Mouse (Mus musculus): ENCODE data around the gene Prpf6. TPM values are rescaled to one million over a fixed set of nuclear protein-coding genes. Genes with fewer than 3 reads are reported as not detected.

The Prpf6 gene
- polyA plus RNA-seq, 1 experiment from 2014 or later: 80.5 TPM

GRCm38 (mm10) chr2:181572921-181573920 is 18.4 kb upstream of the Prpf6 start:
- peaks cover 3% of the 10 kb centered on the region; the same call in 1 of the 2 replicates for H3K4me1 ChIP-seq

GRCm38 (mm10) chr2:181573961-181574360 is 17.7 kb upstream of the Prpf6 start:
- 91% methylated on average over 9 of the region's 9 CpGs for WGBS
- peak; percentile 22 for DNase-seq (ENCODE audit: low spot score)
- Histone ChIP-seq H3K4me3 (no peak overlapping the region), H3K9me3 (replicated peaks) (no peaks in the 10 kb centered on the region), H3K27me3 (ENCODE audit: low read depth, poor library complexity, severe bottlenecking) (no peaks in the 10 kb centered on the region), H3K4me1 (peaks cover 3% of the 10 kb centered on the region; the same call in 1 of the 2 replicates), H3K36me3 (peaks cover 20% of the 10 kb centered on the region), H3K27ac (no peak overlapping the region)

More at GRCm38 (mm10) chr2:181572921-181573920, 18.4 kb upstream of the Prpf6 start:
- H3K4me3 ChIP-seq: no peak overlapping the region
- 93% methylated on average over 15 of the region's 15 CpGs for WGBS
- no peak for DNase-seq (ENCODE audit: low spot score)
- H3K27me3 ChIP-seq (ENCODE audit: low read depth, poor library complexity, severe bottlenecking): no peaks in the 10 kb centered on the region
- H3K9me3 ChIP-seq (replicated peaks): no peaks in the 10 kb centered on the region
- H3K27ac ChIP-seq: no peak overlapping the region
- H3K36me3 ChIP-seq: peaks cover 20% of the 10 kb centered on the region

GRCm38 (mm10) chr2:181574921-181575545 is 16.6 kb upstream of the Prpf6 start:
- peak; percentile 15 for DNase-seq (ENCODE audit: low spot score)
- Histone ChIP-seq H3K4me3 (no peak overlapping the region), H3K9me3 (replicated peaks) (no peaks in the 10 kb centered on the region), H3K4me1 (peaks cover 8% of the 10 kb centered on the region), H3K27me3 (ENCODE audit: low read depth, poor library complexity, severe bottlenecking) (no peaks in the 10 kb centered on the region), H3K36me3 (peaks cover 20% of the 10 kb centered on the region), H3K27ac (no peak overlapping the region)
- WGBS: 94% methylated on average over 7 of the region's 7 CpGs

GRCm38 (mm10) chr2:181576613-181577012 is 15.1 kb upstream of the Prpf6 start:
- WGBS: 93% methylated on average over 2 of the region's 2 CpGs
- Histone ChIP-seq H3K9me3 (replicated peaks) (no peaks in the 10 kb centered on the region), H3K36me3 (peaks cover 20% of the 10 kb centered on the region), H3K4me3 (no peak overlapping the region), H3K27me3 (ENCODE audit: low read depth, poor library complexity, severe bottlenecking) (no peaks in the 10 kb centered on the region), H3K4me1 (peaks cover 20% of the 10 kb centered on the region), H3K27ac (no peak overlapping the region)
- DNase-seq (ENCODE audit: low spot score): peak; percentile 19

GRCm38 (mm10) chr2:181577126-181577525 is 14.5 kb upstream of the Prpf6 start:
- no peaks in the 10 kb centered on the region for H3K27me3 ChIP-seq (ENCODE audit: low read depth, poor library complexity, severe bottlenecking)
- H3K27ac ChIP-seq: no peak overlapping the region
- WGBS: 71% methylated on average over 2 of the region's 2 CpGs
- peaks cover 22% of the 10 kb centered on the region for H3K4me1 ChIP-seq
- peak; percentile 18 for DNase-seq (ENCODE audit: low spot score)
- no peak overlapping the region for H3K4me3 ChIP-seq
- H3K9me3 ChIP-seq (replicated peaks): no peaks in the 10 kb centered on the region
- H3K36me3 ChIP-seq: peaks cover 20% of the 10 kb centered on the region

GRCm38 (mm10) chr2:181577981-181578581 is 13.6 kb upstream of the Prpf6 start:
- DNase-seq (ENCODE audit: low spot score): peak; percentile 23
- Histone ChIP-seq H3K4me3 (no peak overlapping the region), H3K27ac (no peak overlapping the region), H3K4me1 (peaks cover 22% of the 10 kb centered on the region), H3K9me3 (replicated peaks) (no peaks in the 10 kb centered on the region), H3K27me3 (ENCODE audit: low read depth, poor library complexity, severe bottlenecking) (no peaks in the 10 kb centered on the region), H3K36me3 (peaks cover 19% of the 10 kb centered on the region)
- 87% methylated on average over 7 of the region's 7 CpGs for WGBS

GRCm38 (mm10) chr2:181578790-181579618 is 12.7 kb upstream of the Prpf6 start:
- no peak overlapping the region for H3K4me3 ChIP-seq
- no peak overlapping the region for H3K27ac ChIP-seq
- H3K27me3 ChIP-seq (ENCODE audit: low read depth, poor library complexity, severe bottlenecking): no peaks in the 10 kb centered on the region
- 68% methylated on average over 5 of the region's 5 CpGs for WGBS
- H3K4me1 ChIP-seq: peaks cover 22% of the 10 kb centered on the region
- peaks cover 20% of the 10 kb centered on the region for H3K36me3 ChIP-seq
- peak; percentile 22 for DNase-seq (ENCODE audit: low spot score)
- no peaks in the 10 kb centered on the region for H3K9me3 ChIP-seq (replicated peaks)

- 88% methylated on average over 1 of the region's 1 CpGs for WGBS
- H3K36me3 ChIP-seq: peaks cover 20% of the 10 kb centered on the region
Observed at GRCm38 (mm10) chr2:181579681-181580080, 12.0 kb upstream of the Prpf6 start.

GRCm38 (mm10) chr2:181580131-181580772 is 11.4 kb upstream of the Prpf6 start:
- WGBS: 76% methylated on average over 5 of the region's 5 CpGs
- Histone ChIP-seq H3K36me3 (peaks cover 23% of the 10 kb centered on the region), H3K4me1 (peaks cover 22% of the 10 kb centered on the region), H3K4me3 (peak overlapping the region; percentile 85), H3K27ac (peak overlapping the region; percentile 92), H3K27me3 (ENCODE audit: low read depth, poor library complexity, severe bottlenecking) (no peaks in the 10 kb centered on the region), H3K9me3 (replicated peaks) (no peaks in the 10 kb centered on the region)
- peak; percentile 18 for DNase-seq (ENCODE audit: low spot score)

More at GRCm38 (mm10) chr2:181579681-181580080, 12.0 kb upstream of the Prpf6 start:
- no peaks in the 10 kb centered on the region for H3K27me3 ChIP-seq (ENCODE audit: low read depth, poor library complexity, severe bottlenecking)
- DNase-seq (ENCODE audit: low spot score): no peak
- no peak overlapping the region for H3K4me3 ChIP-seq
- H3K4me1 ChIP-seq: peaks cover 22% of the 10 kb centered on the region
- H3K9me3 ChIP-seq (replicated peaks): no peaks in the 10 kb centered on the region
- H3K27ac ChIP-seq: no peak overlapping the region

GRCm38 (mm10) chr2:181581016-181581401 is 10.7 kb upstream of the Prpf6 start:
- H3K27ac ChIP-seq: peak overlapping the region; percentile 92
- H3K36me3 ChIP-seq: peaks cover 30% of the 10 kb centered on the region
- no peaks in the 10 kb centered on the region for H3K9me3 ChIP-seq (replicated peaks)
- H3K4me3 ChIP-seq: peak overlapping the region; percentile 85
- peak; percentile 91 for DNase-seq (ENCODE audit: low spot score)
- H3K4me1 ChIP-seq: peaks cover 22% of the 10 kb centered on the region
- WGBS: under 1% methylated on average over 11 of the region's 11 CpGs
- no peaks in the 10 kb centered on the region for H3K27me3 ChIP-seq (ENCODE audit: low read depth, poor library complexity, severe bottlenecking)

GRCm38 (mm10) chr2:181581402-181582120 is 10.1 kb upstream of the Prpf6 start:
- H3K27ac ChIP-seq: peak overlapping the region; percentile 92

More at GRCm38 (mm10) chr2:181581402-181582120, 10.1 kb upstream of the Prpf6 start:
- Histone ChIP-seq H3K36me3 (peaks cover 36% of the 10 kb centered on the region), H3K4me1 (peaks cover 22% of the 10 kb centered on the region), H3K27me3 (ENCODE audit: low read depth, poor library complexity, severe bottlenecking) (no peaks in the 10 kb centered on the region), H3K4me3 (peak overlapping the region; percentile 85), H3K9me3 (replicated peaks) (no peaks in the 10 kb centered on the region)
- under 1% methylated on average over 49 of the region's 49 CpGs for WGBS
- DNase-seq (ENCODE audit: low spot score): peak; percentile 85

Measured in limb, embryonic 10.5 days (tissue).